Comparison of ENCODE assay signal across 15 mouse cellular contexts in the genomic region with DNA sequence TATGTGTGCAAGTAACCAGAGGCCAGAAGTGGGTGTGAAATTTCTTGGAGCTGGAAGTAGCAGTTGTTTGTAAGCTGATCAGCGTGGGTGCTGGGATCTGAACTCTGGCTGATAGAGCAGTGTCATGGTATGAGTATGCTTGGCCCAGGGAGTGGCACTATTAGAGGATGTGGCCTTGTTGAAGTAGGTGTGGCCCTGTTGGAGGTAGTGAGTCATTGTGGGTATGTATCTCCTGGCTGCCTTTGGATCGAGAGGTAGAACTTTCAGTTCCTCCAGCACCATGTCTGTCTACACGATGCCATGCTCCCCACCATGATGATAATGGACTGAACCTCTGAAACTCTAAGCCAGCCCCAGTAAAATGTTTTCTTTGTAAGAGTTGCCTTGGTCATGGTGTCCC. TPM values are rescaled to one million over a fixed set of nuclear protein-coding genes. Genes with fewer than 3 reads are reported as not detected.
DNase-seq lines count a peak whose midpoint lies in the region; ATAC-seq and TF ChIP-seq lines count a peak whose summit lies in the region.
"Had no signal": no experiment of that assay in that cellular context is flagged by ENCODE, and none has a peak within 500 bp of the region (broad histone marks: within the 10 kb centered on the region; RNA-seq: fewer than 3 reads in every experiment).

No protein-coding gene starts in this region.

- no peak overlapping the region for H3K4me2 ChIP-seq in intestine, postnatal 0 days (replicated peaks; ENCODE audit: low read depth)
- H3K4me2 ChIP-seq in intestine, embryonic 16.5 days (ENCODE audit: low read depth, low read length) = no peak overlapping the region
- H3K4me2 ChIP-seq in liver, embryonic 14.5 days (ENCODE audit: low read depth) = no peak overlapping the region
- H3K4me2 ChIP-seq: neural tube, embryonic 13.5 days had no signal

- ATAC-seq in intestine, postnatal 0 days = peak; percentile 59
- ATAC-seq in intestine, embryonic 16.5 days = no peak
- peak; percentile 74 for ATAC-seq in liver, embryonic 14.5 days (ENCODE audit: insufficient read depth)

- H3K9me3 ChIP-seq in intestine, postnatal 0 days (ENCODE audit: control insufficient read depth) = no peaks in the 10 kb centered on the region
- no peaks in the 10 kb centered on the region for H3K9me3 ChIP-seq in intestine, embryonic 16.5 days (ENCODE audit: control insufficient read depth, low read length)
- H3K9me3 ChIP-seq in liver, embryonic 14.5 days (ENCODE audit: control insufficient read depth, low read length) = no peaks in the 10 kb centered on the region
- H3K9me3 ChIP-seq: midbrain, embryonic 10.5 days; neural tube, embryonic 13.5 days had no signal

- H3K27ac ChIP-seq in intestine, postnatal 0 days (ENCODE audit: low read depth, low read length) = no peak overlapping the region
- no peak overlapping the region for H3K27ac ChIP-seq in intestine, embryonic 16.5 days (ENCODE audit: low read length)
- H3K27ac ChIP-seq in liver, embryonic 14.5 days = no peak overlapping the region
- H3K27ac ChIP-seq in small intestine, adult 2 months (ENCODE audit: insufficient read depth, low read depth, low read length) = peak overlapping the region; percentile 54; the same call in 1 of the 2 replicates
- H3K27ac ChIP-seq: midbrain, embryonic 10.5 days; neural tube, embryonic 13.5 days had no signal

- no peaks in the 10 kb centered on the region for H3K36me3 ChIP-seq in intestine, postnatal 0 days (ENCODE audit: control insufficient read depth, insufficient read depth)
- H3K36me3 ChIP-seq in intestine, embryonic 16.5 days (ENCODE audit: control insufficient read depth, insufficient read depth, low read length) = no peaks in the 10 kb centered on the region
- H3K36me3 ChIP-seq in liver, embryonic 14.5 days (replicated peaks; ENCODE audit: control insufficient read depth, insufficient read depth, low read depth) = no peaks in the 10 kb centered on the region
- no peaks in the 10 kb centered on the region for H3K36me3 ChIP-seq in small intestine, adult 2 months (ENCODE audit: control insufficient read depth, insufficient read depth, low read length)
- H3K36me3 ChIP-seq: midbrain, embryonic 10.5 days; neural tube, embryonic 13.5 days had no signal

- TF ChIP-seq EP300 in liver, embryonic 14.5 days (IDR thresholded peaks at IDR 0.05; ENCODE audit: low read depth) = no peak

- no peak overlapping the region for H3K4me3 ChIP-seq in intestine, postnatal 0 days (ENCODE audit: low read depth, low read length)
- no peak overlapping the region for H3K4me3 ChIP-seq in intestine, embryonic 16.5 days (ENCODE audit: low read length)
- H3K4me3 ChIP-seq in liver, embryonic 14.5 days (ENCODE audit: insufficient read depth in 1 of 2, low read depth in 2 of 2, low read length in 2 of 2) = no peak overlapping the region
- H3K4me3 ChIP-seq in small intestine, adult 2 months (ENCODE audit: low read depth, low read length) = no peak overlapping the region
- H3K4me3 ChIP-seq: midbrain, embryonic 10.5 days; neural tube, embryonic 13.5 days had no signal

- no peaks in the 10 kb centered on the region; the same call in 1 of the 2 replicates for H3K4me1 ChIP-seq in intestine, postnatal 0 days (replicated peaks; ENCODE audit: control insufficient read depth, insufficient read depth, low read length)
- peaks cover 5% of the 10 kb centered on the region; the same call in 1 of the 2 replicates for H3K4me1 ChIP-seq in intestine, embryonic 16.5 days (ENCODE audit: control insufficient read depth, insufficient read depth, low read length)
- peaks cover 22 to 45% of the 10 kb centered on the region in 2 experiments for H3K4me1 ChIP-seq in liver, embryonic 14.5 days (replicated peaks; ENCODE audit: control insufficient read depth in 2 of 2, insufficient read depth in 2 of 2, low read length in 1 of 2)
- peaks cover 26% of the 10 kb centered on the region for H3K4me1 ChIP-seq in small intestine, adult 2 months (ENCODE audit: control insufficient read depth, insufficient read depth, insufficient read length, low read length)

- WGBS in intestine, postnatal 0 days = 64% methylated on average over 3 of the region's 3 CpGs
- WGBS in intestine, embryonic 16.5 days = 87% methylated on average over 3 of the region's 3 CpGs
- WGBS in liver, embryonic 14.5 days (ENCODE audit: insufficient replicate concordance) = 47% methylated on average over 3 of the region's 3 CpGs
- WGBS in small intestine, adult 2 months = 41% methylated on average over 3 of the region's 3 CpGs

- peak; percentile 47 for DNase-seq in R1 (ENCODE audit: low read depth, low spot score)
- DNase-seq in liver, embryonic 14.5 days (ENCODE audit: low read depth in 3 of 3, low spot score in 3 of 3) = no peak
- DNase-seq in cerebellum, postnatal 36 days = no peak
- no peak for DNase-seq in right cerebral cortex, postnatal 10 days (ENCODE audit: low spot score in 2 of 2)
- no peak for DNase-seq in left cerebral cortex, postnatal 36 days (ENCODE audit: low spot score in 2 of 2)
- DNase-seq: adrenal gland, postnatal 10 days; embryo, embryonic 11 days; gastrocnemius, postnatal 10 days; kidney, adult 18-20 months; layer of hippocampus, adult 9-11 months had no signal

- TF ChIP-seq POLR2A in small intestine, adult 2 months (IDR thresholded peaks at IDR 0.05; ENCODE audit: low read depth, low read length) = no peak

- no peak for TF ChIP-seq CTCF in intestine, postnatal 0 days (IDR thresholded peaks at IDR 0.05; ENCODE audit: low read depth)
- TF ChIP-seq CTCF in liver, embryonic 14.5 days (IDR thresholded peaks at IDR 0.05; ENCODE audit: low read depth) = no peak
- TF ChIP-seq CTCF in small intestine, adult 2 months (IDR thresholded peaks at IDR 0.05; ENCODE audit: extremely low read depth, insufficient read length, insufficient replicate concordance, low read depth, low read length) = no peak

- H3K27me3 ChIP-seq in intestine, postnatal 0 days (replicated peaks; ENCODE audit: control insufficient read depth, insufficient read depth, low read length) = no peaks in the 10 kb centered on the region
- no peaks in the 10 kb centered on the region for H3K27me3 ChIP-seq in intestine, embryonic 16.5 days (replicated peaks; ENCODE audit: control insufficient read depth, insufficient read depth, low read length)
- H3K27me3 ChIP-seq in liver, embryonic 14.5 days (ENCODE audit: control insufficient read depth, insufficient read depth, low read length) = no peaks in the 10 kb centered on the region
- no peaks in the 10 kb centered on the region for H3K27me3 ChIP-seq in small intestine, adult 2 months (ENCODE audit: control insufficient read depth, insufficient read depth, low read length)
- H3K27me3 ChIP-seq: neural tube, embryonic 13.5 days had no signal

- intact Hi-C loops in left cerebral cortex, postnatal 36 days (cut with DNase I) = no loop called here

- H3K9ac ChIP-seq in intestine, postnatal 0 days (ENCODE audit: low read depth, low read length) = no peak overlapping the region
- no peak overlapping the region for H3K9ac ChIP-seq in intestine, embryonic 16.5 days (ENCODE audit: low read depth, low read length)
- no peak overlapping the region for H3K9ac ChIP-seq in liver, embryonic 14.5 days (replicated peaks)
- H3K9ac ChIP-seq: neural tube, embryonic 13.5 days had no signal

RNA-seq across cellular contexts. Expression of a gene that starts 16.4 kb away (rescaled TPM):
- 19.8 and 20.2 TPM in 2 replicates for polyA plus RNA-seq in intestine, postnatal 0 days (2015; fragmentation: Nextera tagmentation; extraction: Ambion mirVana)
- 31.4 and 34.7 TPM in 2 replicates for polyA plus RNA-seq in intestine, embryonic 16.5 days (2015; fragmentation: Nextera tagmentation; extraction: Ambion mirVana)
- 14.4 and 22.0 TPM in 2 replicates for polyA plus RNA-seq in liver, embryonic 14.5 days (2012; rRNA removed)
- polyA plus RNA-seq in liver, embryonic 14.5 days (2014; fragmentation: Nextera tagmentation; extraction: Ambion mirVana) = 31.9 and 32.4 TPM in 2 replicates
- 1.2 and 5.2 TPM in 2 replicates for polyA plus RNA-seq in small intestine, adult 2 months (2012; rRNA removed)
- 10 to 100 TPM; 57.0 to 61.9 TPM for total RNA-seq in left cerebral cortex, postnatal 36 days (2021)

RNA-seq across cellular contexts. Expression of a gene that starts 53.4 kb away (rescaled TPM):
- 65.7 and 67.7 TPM in 2 replicates for polyA plus RNA-seq in intestine, postnatal 0 days (2015; fragmentation: Nextera tagmentation; extraction: Ambion mirVana)
- polyA plus RNA-seq in intestine, embryonic 16.5 days (2015; fragmentation: Nextera tagmentation; extraction: Ambion mirVana) = 107 and 108 TPM in 2 replicates
- polyA plus RNA-seq in liver, embryonic 14.5 days (2012; rRNA removed) = 23.5 and 33.6 TPM in 2 replicates
- 44.6 and 53.1 TPM in 2 replicates for polyA plus RNA-seq in liver, embryonic 14.5 days (2014; fragmentation: Nextera tagmentation; extraction: Ambion mirVana)
- 58.6 and 69.4 TPM in 2 replicates for polyA plus RNA-seq in small intestine, adult 2 months (2012; rRNA removed)
- total RNA-seq in left cerebral cortex, postnatal 36 days (2021) = 10 to 100 TPM; 43.0 to 50.9 TPM
